Mouse (Mus musculus) lung, embryonic 14.5 days (tissue): ENCODE data around the gene Peli1. TPM values are rescaled to one million over a fixed set of nuclear protein-coding genes. Genes with fewer than 3 reads are reported as not detected.

Experiments used
- ATAC-seq: fragments of 200-750 bp; cut with Nextera tagmentation; 2 replicates; pipeline ENCODE4 v1.8.0; 2017; ENCODE audit warnings: mild to moderate bottlenecking, moderate TSS enrichment, moderate library complexity; ENCODE audit not compliant: insufficient read depth
- DNase-seq: peaks from one replicate; pipeline ENCODE4 v3.0.0-alpha.2; 2015
- H3K27ac ChIP-seq: fragments of 300-500 bp; sonication (generic); 2 replicates; pipeline ENCODE4 v1.5.1; 2014; ENCODE audit warnings: low read depth, mild to moderate bottlenecking, moderate library complexity
- H3K27me3 ChIP-seq: fragments of 300-500 bp; sonication (generic); 2 replicates; pipeline ENCODE4 v1.6.1; 2014; ENCODE audit warnings: low read length, control low read depth; ENCODE audit not compliant: insufficient read depth
- H3K36me3 ChIP-seq: fragments of 300-500 bp; sonication (generic); 2 replicates; pipeline ENCODE4 v1.6.1; 2014; ENCODE audit warnings: control low read depth; ENCODE audit not compliant: insufficient read depth
- H3K4me1 ChIP-seq: fragments of 300-500 bp; sonication (generic); 2 replicates; pipeline ENCODE4 v1.6.1; 2014; ENCODE audit warnings: antibody characterized with exemption, control low read depth; ENCODE audit not compliant: insufficient read depth
- H3K4me2 ChIP-seq: fragments of 300-500 bp; sonication (generic); 2 replicates; pipeline ENCODE4 v1.6.1; 2014; ENCODE audit warnings: mild to moderate bottlenecking
- H3K4me3 ChIP-seq: fragments of 300-500 bp; sonication (generic); 2 replicates; pipeline ENCODE4 v1.5.1; 2014; ENCODE audit warnings: low read depth, low read length
- H3K9ac ChIP-seq: fragments of 300-500 bp; sonication (generic); 2 replicates; pipeline ENCODE4 v1.6.1; 2014
- H3K9me3 ChIP-seq: fragments of 300-500 bp; sonication (generic); 2 replicates; pipeline ENCODE4 v1.6.1; 2016; ENCODE audit warnings: low read depth, low read length, control low read depth
- CTCF ChIP-seq: IDR thresholded peaks from 2 replicates; pipeline ENCODE4 v1.5.1; 2016; ENCODE audit warnings: antibody characterized with exemption, low read depth
- WGBS: fragments of 180-500 bp; shearing (Covaris S2); extraction: QIAGEN DNeasy Blood & Tissue Kit; methylation state at CpG from one replicate; pipeline ENCODE4 v1.1.7; 2014; 5-methylcytosine and 5-hydroxymethylcytosine counted together
- polyA plus RNA-seq: library from polyadenylated mRNA; unstranded; fragments of >200 nt; fragmentation: Nextera tagmentation; extraction: Ambion mirVana; gene quantifications from 2 replicates; pipeline ENCODE4 v1.2.1, GENCODE M21; 2014

Peli1 gene
- polyA plus RNA-seq, 1 experiment from 2014 or later, result 55.0 TPM

GRCm38 (mm10) chr11:21079400-21079799, 11.7 kb upstream of the Peli1 start:
- DNase-seq (peak; percentile 65), ATAC-seq (peak; percentile 58)
- no peaks in the 10 kb centered on the region for H3K27me3 ChIP-seq
- no peak overlapping the region for H3K9ac ChIP-seq
- H3K4me1 ChIP-seq, result peaks cover 9% of the 10 kb centered on the region; the same call in 1 of the 2 replicates
- H3K4me2 ChIP-seq, result 0 out of 2 replicates have a peak overlapping the region, but pooled peaks have one; percentile 12
- 6% methylated on average over 2 of the region's 2 CpGs for WGBS
- H3K27ac ChIP-seq, result 0 out of 2 replicates have a peak overlapping the region, but pooled peaks have one; percentile 32
- H3K36me3 ChIP-seq, result no peaks in the 10 kb centered on the region
- no peaks in the 10 kb centered on the region for H3K9me3 ChIP-seq
- H3K4me3 ChIP-seq, result no peak overlapping the region
- TF ChIP-seq CTCF, result no peak

- DNase-seq (peak; percentile 80), ATAC-seq (peak; percentile 49)
- Histone ChIP-seq H3K4me2 (no peak overlapping the region), H3K9me3 (no peaks in the 10 kb centered on the region), H3K27ac (peak overlapping the region; percentile 32), H3K4me1 (peaks cover 9% of the 10 kb centered on the region; the same call in 1 of the 2 replicates), H3K36me3 (no peaks in the 10 kb centered on the region), H3K27me3 (no peaks in the 10 kb centered on the region), H3K4me3 (no peak overlapping the region), H3K9ac (no peak overlapping the region)
- TF ChIP-seq CTCF, result no peak
- WGBS, result 19% methylated on average over 3 of the region's 3 CpGs
Observed at GRCm38 (mm10) chr11:21079851-21080362, 11.2 kb upstream of the Peli1 start.

GRCm38 (mm10) chr11:21081169-21081568, 9.9 kb upstream of the Peli1 start:
- WGBS, result 78% methylated on average over 3 of the region's 3 CpGs
- no peak overlapping the region for H3K4me3 ChIP-seq
- H3K27ac ChIP-seq, result no peak overlapping the region
- peaks cover 9% of the 10 kb centered on the region; the same call in 1 of the 2 replicates for H3K4me1 ChIP-seq
- H3K9ac ChIP-seq, result no peak overlapping the region
- no peak for TF ChIP-seq CTCF
- ATAC-seq (no peak), DNase-seq (no peak)
- no peaks in the 10 kb centered on the region for H3K36me3 ChIP-seq
- H3K9me3 ChIP-seq, result no peaks in the 10 kb centered on the region
- H3K4me2 ChIP-seq, result no peak overlapping the region
- no peaks in the 10 kb centered on the region for H3K27me3 ChIP-seq

GRCm38 (mm10) chr11:21082711-21083110, 8.4 kb upstream of the Peli1 start:
- no peak overlapping the region for H3K27ac ChIP-seq
- no peaks in the 10 kb centered on the region for H3K27me3 ChIP-seq
- H3K36me3 ChIP-seq, result no peaks in the 10 kb centered on the region
- 39% methylated on average over 2 of the region's 2 CpGs for WGBS
- peaks cover 9% of the 10 kb centered on the region; the same call in 1 of the 2 replicates for H3K4me1 ChIP-seq
- no peak overlapping the region for H3K4me3 ChIP-seq
- DNase-seq (peak; percentile 31), ATAC-seq (no peak)
- no peak for TF ChIP-seq CTCF
- H3K4me2 ChIP-seq, result no peak overlapping the region
- H3K9ac ChIP-seq, result no peak overlapping the region
- H3K9me3 ChIP-seq, result no peaks in the 10 kb centered on the region

GRCm38 (mm10) chr11:21088356-21088755, 2.7 kb upstream of the Peli1 start:
- DNase-seq, result no peak
- Histone ChIP-seq H3K9ac (no peak overlapping the region), H3K27me3 (no peaks in the 10 kb centered on the region), H3K36me3 (no peaks in the 10 kb centered on the region), H3K9me3 (no peaks in the 10 kb centered on the region), H3K27ac (no peak overlapping the region), H3K4me2 (no peak overlapping the region), H3K4me1 (peaks cover 1% of the 10 kb centered on the region), H3K4me3 (no peak overlapping the region)
- no peak for ATAC-seq
- TF ChIP-seq CTCF, result no peak
- 39% methylated on average over 2 of the region's 2 CpGs for WGBS

GRCm38 (mm10) chr11:21089571-21089970, 1.5 kb upstream of the Peli1 start:
- no peak for TF ChIP-seq CTCF
- no peaks in the 10 kb centered on the region for H3K36me3 ChIP-seq
- no peaks in the 10 kb centered on the region for H3K9me3 ChIP-seq
- no peak for DNase-seq
- peaks cover 5% of the 10 kb centered on the region for H3K4me1 ChIP-seq
- H3K4me2 ChIP-seq, result no peak overlapping the region
- H3K27me3 ChIP-seq, result no peaks in the 10 kb centered on the region
- H3K4me3 ChIP-seq, result no peak overlapping the region
- H3K27ac ChIP-seq, result no peak overlapping the region
- no peak overlapping the region for H3K9ac ChIP-seq
- 29% methylated on average over 4 of the region's 4 CpGs for WGBS
- ATAC-seq, result no peak

- no peaks in the 10 kb centered on the region for H3K27me3 ChIP-seq
- peak; percentile 75 for DNase-seq
- peak overlapping the region; percentile 98 for H3K9ac ChIP-seq
- under 1% methylated on average over 93 of the region's 99 CpGs for WGBS
- ATAC-seq, result peak; percentile 64
- no peaks in the 10 kb centered on the region for H3K9me3 ChIP-seq
- H3K4me1 ChIP-seq, result peaks cover 5% of the 10 kb centered on the region
- peak overlapping the region; percentile 95 for H3K4me3 ChIP-seq
- H3K27ac ChIP-seq, result peak overlapping the region; percentile 100
- no peak for TF ChIP-seq CTCF
- peak overlapping the region; percentile 61 for H3K4me2 ChIP-seq
- H3K36me3 ChIP-seq, result no peaks in the 10 kb centered on the region
Observed at GRCm38 (mm10) chr11:21091428-21092405, 626 bp downstream of the Peli1 start.
